Mouse (Mus musculus) lung, postnatal 0 days (tissue): ENCODE data around the gene Cul3.

Experiments used
- CTCF ChIP-seq: IDR thresholded peaks from 2 replicates; pipeline ENCODE4 v1.5.1; 2016; ENCODE audit warnings: antibody characterized with exemption, mild to moderate bottlenecking
- EP300 ChIP-seq: IDR thresholded peaks from 2 replicates; pipeline ENCODE4 v1.6.1; 2016; ENCODE audit warnings: antibody characterized with exemption, mild to moderate bottlenecking, control low read depth

GRCm38 (mm10) chr1:80340436-80341376, at the start of gene Cul3:
- TF ChIP-seq EP300 (no peak), CTCF (no peak)
